Mouse (Mus musculus) erythroblast, embryonic 14.5 days (primary cell): ENCODE measurements around the gene Lrmda.

Experiments
- GATA1 ChIP-seq: IDR thresholded peaks from 2 replicates; pipeline ENCODE4 v1.6.1; 2012; ENCODE audit warnings: low read length, inconsistent platforms, mixed read lengths
- TAL1 ChIP-seq: IDR thresholded peaks from 3 replicates; pipeline ENCODE4 v1.6.1; 2012; ENCODE audit warnings: low read length, inconsistent platforms, mixed read lengths

GRCm38 (mm10) chr14:22109423-22109822 lies 89.9 kb downstream of the Lrmda start:
- no peak for TF ChIP-seq TAL1
- TF ChIP-seq GATA1, result no peak
